Mouse (Mus musculus) intestine, embryonic 14.5 days (tissue): ENCODE data around the gene Snn. TPM values are rescaled to one million over a fixed set of nuclear protein-coding genes. Genes with fewer than 3 reads are reported as not detected.
A peak's percentile ranks its signal among the peaks of the same experiment; 100 is the strongest.

ENCODE experiments used
- ATAC-seq: fragments of 200-750 bp; cut with Nextera tagmentation; replicated peaks from 2 replicates; pipeline ENCODE4 v1.8.0; 2017; ENCODE audit warnings: low read depth, moderate number of reproducible peaks, moderate TSS enrichment, moderate library complexity; ENCODE audit not compliant: low FRiP score, low TSS enrichment
- DNase-seq: peaks from one replicate; pipeline ENCODE4 v3.0.0-alpha.2; 2018; ENCODE audit warnings: low spot score
- H3K27ac ChIP-seq: fragments of 300-500 bp; sonication (generic); 2 replicates; pipeline ENCODE4 v1.5.1; 2014; ENCODE audit warnings: low read depth, mild to moderate bottlenecking, control low read depth
- H3K27me3 ChIP-seq: fragments of 300-500 bp; sonication (generic); replicated peaks from 2 replicates; pipeline ENCODE4 v1.6.1; 2014; ENCODE audit warnings: low read length, control low read depth; ENCODE audit not compliant: control insufficient read depth, insufficient read depth
- H3K36me3 ChIP-seq: fragments of 300-500 bp; sonication (generic); 2 replicates; pipeline ENCODE4 v1.6.1; 2014; ENCODE audit warnings: low read length, control low read depth; ENCODE audit not compliant: control insufficient read depth, insufficient read depth
- H3K4me1 ChIP-seq: fragments of 300-500 bp; sonication (generic); replicated peaks from 2 replicates; pipeline ENCODE4 v1.6.1; 2014; ENCODE audit warnings: low read length, control low read depth, mixed read lengths; ENCODE audit not compliant: control insufficient read depth, insufficient read depth
- H3K4me2 ChIP-seq: fragments of 300-500 bp; sonication (generic); 2 replicates; pipeline ENCODE4 v1.6.1; 2014; ENCODE audit warnings: low read length
- H3K4me3 ChIP-seq: fragments of 300-500 bp; sonication (generic); 2 replicates; pipeline ENCODE4 v1.5.1; 2014; ENCODE audit warnings: low read depth, low read length, control low read depth, mixed read lengths
- H3K9ac ChIP-seq: fragments of 300-500 bp; sonication (generic); 2 replicates; pipeline ENCODE4 v1.6.1; 2014; ENCODE audit warnings: mild to moderate bottlenecking, low read length
- H3K9me3 ChIP-seq: fragments of 300-500 bp; sonication (generic); 2 replicates; pipeline ENCODE4 v1.6.1; 2016; ENCODE audit warnings: low read length, control low read depth; ENCODE audit not compliant: control insufficient read depth
- WGBS: fragments of 180-500 bp; shearing (Covaris S2); extraction: QIAGEN DNeasy Blood & Tissue Kit; methylation state at CpG from one replicate; pipeline ENCODE4 v1.1.7; 2014; 5-methylcytosine and 5-hydroxymethylcytosine counted together
- polyA plus RNA-seq: library from polyadenylated mRNA; unstranded; fragments of >200 nt; fragmentation: Nextera tagmentation; extraction: Ambion mirVana; gene quantifications from 2 replicates; pipeline ENCODE4 v1.2.1, GENCODE M21; 2014

Snn gene
- polyA plus RNA-seq, 1 experiment from 2014 or later: 33.7 TPM

DNA sequence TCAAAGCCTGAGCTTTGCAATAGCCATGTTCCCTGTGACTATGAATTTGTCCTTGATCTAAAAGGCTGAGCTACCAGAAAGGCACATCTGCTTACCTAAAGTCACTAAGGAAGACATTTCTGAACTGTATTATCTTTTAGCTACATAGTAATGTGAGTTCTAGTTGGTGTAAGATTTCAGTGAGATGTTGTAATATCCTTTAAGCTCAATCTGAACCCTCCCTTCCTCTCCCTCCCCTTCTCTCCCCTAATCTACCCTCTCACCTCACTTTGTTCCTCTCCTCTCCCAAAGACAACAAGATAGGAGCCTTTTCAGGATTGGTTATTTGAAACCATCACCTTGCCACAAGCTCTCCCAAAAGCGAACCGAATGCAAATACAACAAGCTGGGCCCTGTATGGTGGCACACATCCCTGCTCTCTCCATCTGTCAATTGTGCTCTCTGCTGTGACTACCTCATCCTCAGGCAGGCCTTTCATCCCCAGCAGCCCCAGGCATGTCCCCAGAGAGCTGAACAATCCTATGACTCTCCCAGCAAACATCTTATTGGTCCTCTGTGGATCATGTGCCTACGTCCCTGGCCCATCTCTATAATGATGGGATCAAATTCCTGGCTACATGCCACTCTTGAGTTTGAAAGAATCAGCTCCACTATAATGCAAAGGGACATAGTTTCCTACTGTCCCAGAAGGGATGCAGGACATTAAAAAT, 39.2 kb upstream of the Snn start:
- Histone ChIP-seq H3K4me2 (no peak overlapping the region), H3K4me1 (0 out of 2 replicates have a peak, but pooled peaks cover 4% of the 10 kb centered on the region), H3K9me3 (no peaks in the 10 kb centered on the region), H3K27me3 (no peaks in the 10 kb centered on the region), H3K36me3 (no peaks in the 10 kb centered on the region), H3K9ac (no peak overlapping the region), H3K27ac (no peak overlapping the region), H3K4me3 (no peak overlapping the region)
- DNase-seq (no peak), ATAC-seq (no peak)
- WGBS: 70% methylated on average over 3 of the region's 3 CpGs

DNA sequence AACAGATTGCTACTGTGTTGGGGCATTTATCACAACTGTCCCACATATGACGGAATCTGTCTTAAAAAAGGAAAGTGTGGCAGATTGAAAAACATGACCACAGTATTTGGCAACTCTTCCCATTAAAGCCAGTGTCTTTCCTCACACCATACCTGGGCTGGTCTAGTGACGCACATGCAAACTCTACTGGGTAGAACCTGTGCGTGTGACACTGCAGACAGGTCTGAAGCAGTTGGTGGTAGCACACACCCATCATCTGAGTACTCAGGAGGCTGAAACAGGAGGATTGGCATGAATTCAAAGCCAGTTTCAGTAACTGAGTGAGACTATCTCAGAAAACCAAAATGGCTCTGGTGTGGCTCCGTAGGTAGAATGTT, 38.6 kb upstream of the Snn start:
- Histone ChIP-seq H3K27ac (no peak overlapping the region), H3K4me3 (no peak overlapping the region), H3K36me3 (no peaks in the 10 kb centered on the region), H3K4me1 (0 out of 2 replicates have a peak, but pooled peaks cover 4% of the 10 kb centered on the region), H3K9me3 (no peaks in the 10 kb centered on the region), H3K9ac (no peak overlapping the region), H3K27me3 (no peaks in the 10 kb centered on the region), H3K4me2 (no peak overlapping the region)
- 85% methylated on average over 4 of the region's 4 CpGs for WGBS
- ATAC-seq (no peak), DNase-seq (no peak)

- Histone ChIP-seq H3K9me3 (no peaks in the 10 kb centered on the region), H3K4me3 (no peak overlapping the region), H3K27me3 (no peaks in the 10 kb centered on the region), H3K9ac (no peak overlapping the region), H3K4me2 (no peak overlapping the region), H3K36me3 (no peaks in the 10 kb centered on the region), H3K27ac (no peak overlapping the region), H3K4me1 (no peaks in the 10 kb centered on the region)
- 74% methylated on average over 5 of the region's 5 CpGs for WGBS
- no peak for ATAC-seq
- DNase-seq: no peak
Measured at GRCm38 (mm10) chr16:11023618-11024017, 37.1 kb upstream of the Snn start.

- H3K27ac ChIP-seq: no peak overlapping the region
- H3K9me3 ChIP-seq: no peaks in the 10 kb centered on the region
- H3K4me2 ChIP-seq: no peak overlapping the region
- H3K27me3 ChIP-seq: no peaks in the 10 kb centered on the region
- H3K9ac ChIP-seq: no peak overlapping the region
- no peaks in the 10 kb centered on the region for H3K36me3 ChIP-seq
- DNase-seq (no peak), ATAC-seq (no peak)
- no peak overlapping the region for H3K4me3 ChIP-seq
- 60% methylated on average over 3 of the region's 3 CpGs for WGBS
- no peaks in the 10 kb centered on the region for H3K4me1 ChIP-seq
Measured at GRCm38 (mm10) chr16:11024841-11025240, 35.9 kb upstream of the Snn start.

GRCm38 (mm10) chr16:11028206-11028605, 32.5 kb upstream of the Snn start:
- H3K9ac ChIP-seq: no peak overlapping the region
- no peaks in the 10 kb centered on the region for H3K27me3 ChIP-seq
- DNase-seq (no peak), ATAC-seq (no peak)
- no peaks in the 10 kb centered on the region for H3K36me3 ChIP-seq
- H3K4me1 ChIP-seq: no peaks in the 10 kb centered on the region
- WGBS: 80% methylated on average over 7 of the region's 7 CpGs
- H3K27ac ChIP-seq: no peak overlapping the region
- no peak overlapping the region for H3K4me2 ChIP-seq
- no peak overlapping the region for H3K4me3 ChIP-seq
- H3K9me3 ChIP-seq: no peaks in the 10 kb centered on the region

GRCm38 (mm10) chr16:11030844-11031243, 29.9 kb upstream of the Snn start:
- H3K27ac ChIP-seq: no peak overlapping the region
- ATAC-seq (no peak), DNase-seq (no peak)
- no peak overlapping the region for H3K4me3 ChIP-seq
- no peak overlapping the region for H3K9ac ChIP-seq
- H3K4me2 ChIP-seq: no peak overlapping the region
- no peaks in the 10 kb centered on the region for H3K36me3 ChIP-seq
- WGBS: 76% methylated on average over 4 of the region's 4 CpGs
- no peaks in the 10 kb centered on the region for H3K27me3 ChIP-seq
- no peaks in the 10 kb centered on the region for H3K9me3 ChIP-seq
- no peaks in the 10 kb centered on the region for H3K4me1 ChIP-seq

DNA sequence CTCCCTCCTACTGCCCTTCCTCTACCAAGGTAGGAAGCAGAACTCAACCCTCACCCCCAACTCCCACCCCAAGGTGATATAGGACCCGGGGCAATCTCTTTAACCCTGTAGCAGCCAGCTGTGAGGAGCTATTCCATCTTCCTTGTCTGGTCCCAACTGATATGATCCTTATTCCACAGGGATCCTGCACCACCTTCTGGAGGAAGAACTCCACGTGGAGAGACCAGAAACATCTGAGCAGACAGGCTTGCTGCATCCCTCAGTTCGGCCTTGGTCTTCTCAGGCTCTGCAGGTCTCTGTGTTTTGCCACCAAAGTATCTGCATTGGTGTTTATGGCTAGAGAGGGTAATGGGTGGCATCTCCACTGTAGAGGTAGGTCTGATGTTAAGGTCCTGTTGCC, 29.4 kb upstream of the Snn start:
- WGBS: 40% methylated on average over 3 of the region's 3 CpGs
- Histone ChIP-seq H3K4me2 (no peak overlapping the region), H3K9me3 (no peaks in the 10 kb centered on the region), H3K27ac (no peak overlapping the region), H3K4me3 (no peak overlapping the region), H3K9ac (no peak overlapping the region), H3K4me1 (no peaks in the 10 kb centered on the region), H3K36me3 (no peaks in the 10 kb centered on the region), H3K27me3 (no peaks in the 10 kb centered on the region)
- ATAC-seq: no peak
- no peak for DNase-seq

DNA sequence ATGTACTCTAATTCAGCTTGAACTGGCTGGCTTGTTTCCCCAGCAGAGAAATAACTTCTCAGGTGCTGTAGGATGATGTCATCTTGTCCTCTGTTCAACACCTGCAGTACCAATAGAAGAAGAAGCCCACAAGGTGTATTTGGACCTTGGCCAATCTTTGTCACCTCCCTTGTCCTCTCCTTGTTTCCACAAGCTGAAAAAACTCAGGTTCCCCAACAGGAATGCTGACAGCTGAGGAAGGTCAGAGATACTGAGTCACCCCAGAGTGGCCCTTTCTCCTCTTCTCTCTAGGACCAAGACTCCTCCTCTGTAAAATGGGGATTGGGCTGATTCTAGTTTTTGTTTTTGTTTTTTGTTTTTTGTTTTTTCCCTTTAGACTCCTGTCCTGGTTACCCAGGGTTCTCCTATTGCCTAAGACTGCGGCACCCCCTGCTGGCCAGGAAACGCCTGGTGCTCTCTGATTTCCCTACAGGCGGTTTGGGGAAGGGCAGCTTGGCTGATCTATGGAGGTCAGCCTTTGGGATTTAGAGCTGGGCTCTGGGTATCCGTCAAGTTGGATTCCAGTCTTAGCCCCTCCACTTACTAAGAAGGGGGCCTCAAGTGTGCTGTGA, 26.4 kb upstream of the Snn start:
- Histone ChIP-seq H3K4me2 (no peak overlapping the region), H3K9me3 (no peaks in the 10 kb centered on the region), H3K4me3 (no peak overlapping the region), H3K36me3 (no peaks in the 10 kb centered on the region), H3K27ac (no peak overlapping the region), H3K27me3 (no peaks in the 10 kb centered on the region), H3K4me1 (no peaks in the 10 kb centered on the region), H3K9ac (no peak overlapping the region)
- 2% methylated on average over 4 of the region's 4 CpGs for WGBS
- peak; percentile 91 for DNase-seq
- ATAC-seq: peak; percentile 58; the same call in 1 of the 2 replicates

DNA sequence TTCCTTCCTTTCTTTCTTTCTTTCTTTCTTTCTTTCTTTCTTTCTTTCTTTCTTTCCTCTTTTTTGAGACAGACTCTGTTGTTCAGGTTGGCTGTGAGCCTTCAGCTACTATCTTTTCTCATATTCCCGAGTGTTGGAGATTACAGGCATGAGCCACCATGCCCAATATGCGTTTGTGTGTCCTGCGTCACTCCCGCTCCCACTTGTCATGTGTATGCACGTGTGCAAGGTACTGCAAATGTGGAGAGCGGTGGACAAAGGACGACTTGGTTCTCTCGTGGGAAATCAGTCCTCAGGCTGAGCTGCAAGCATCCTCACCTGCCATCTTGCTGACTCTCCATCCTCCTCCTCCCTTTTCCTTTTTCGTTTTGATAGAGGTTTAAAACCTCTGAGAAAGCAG, 25.5 kb upstream of the Snn start:
- WGBS: 83% methylated on average over 9 of the region's 9 CpGs
- no peak overlapping the region for H3K27ac ChIP-seq
- H3K36me3 ChIP-seq: no peaks in the 10 kb centered on the region
- H3K9me3 ChIP-seq: no peaks in the 10 kb centered on the region
- no peak overlapping the region for H3K4me2 ChIP-seq
- H3K9ac ChIP-seq: no peak overlapping the region
- DNase-seq: no peak
- H3K4me3 ChIP-seq: no peak overlapping the region
- H3K27me3 ChIP-seq: no peaks in the 10 kb centered on the region
- no peak for ATAC-seq
- H3K4me1 ChIP-seq: no peaks in the 10 kb centered on the region
